Mouse (Mus musculus) neural tube, embryonic 13.5 days (tissue): ENCODE measurements around the gene Colgalt2. TPM values are rescaled to one million over a fixed set of nuclear protein-coding genes. Genes with fewer than 3 reads are reported as not detected.
"Not testable (repeated sequence)": the region's sequence is repeated elsewhere in the genome, so short reads cannot be mapped to it uniquely, and the experiment has no call there.

Source experiments
- ATAC-seq: fragments of 200-750 bp; cut with Nextera tagmentation; 2 replicates; pipeline ENCODE4 v1.8.0; 2017; ENCODE audit warnings: low read depth, mild to moderate bottlenecking, moderate TSS enrichment, moderate library complexity
- H3K27ac ChIP-seq: fragments of 300-500 bp; sonication (generic); replicated peaks from 2 replicates; pipeline ENCODE4 v1.5.1; 2015; ENCODE audit warnings: moderate library complexity, mild to moderate bottlenecking, inconsistent platforms
- H3K27me3 ChIP-seq: fragments of 300-500 bp; sonication (generic); 2 replicates; pipeline ENCODE4 v1.6.1; 2015; ENCODE audit warnings: mild to moderate bottlenecking, inconsistent platforms
- H3K36me3 ChIP-seq: fragments of 300-500 bp; sonication (generic); 2 replicates; pipeline ENCODE4 v1.6.1; 2015; ENCODE audit warnings: mild to moderate bottlenecking, inconsistent platforms
- H3K4me1 ChIP-seq: fragments of 300-500 bp; sonication (generic); replicated peaks from 2 replicates; pipeline ENCODE4 v1.6.1; 2015; ENCODE audit warnings: inconsistent platforms
- H3K4me2 ChIP-seq: fragments of 300-500 bp; sonication (generic); 2 replicates; pipeline ENCODE4 v1.6.1; 2015; ENCODE audit warnings: inconsistent platforms, mild to moderate bottlenecking, moderate library complexity
- H3K4me3 ChIP-seq: fragments of 300-500 bp; sonication (generic); 2 replicates; pipeline ENCODE4 v1.5.1; 2015; ENCODE audit warnings: mild to moderate bottlenecking, inconsistent platforms
- H3K9ac ChIP-seq: fragments of 300-500 bp; sonication (generic); 2 replicates; pipeline ENCODE4 v1.6.1; 2015; ENCODE audit warnings: moderate library complexity, mild to moderate bottlenecking, inconsistent platforms
- H3K9me3 ChIP-seq: fragments of 300-500 bp; sonication (generic); 2 replicates; pipeline ENCODE4 v1.6.1; 2016; ENCODE audit warnings: inconsistent platforms
- WGBS: fragments of 180-500 bp; shearing (Covaris S2); methylation state at CpG from one replicate; pipeline ENCODE4 v1.1.7; 2015; 5-methylcytosine and 5-hydroxymethylcytosine counted together
- polyA plus RNA-seq: library from polyadenylated mRNA; unstranded; fragments of >200 nt; fragmentation: Nextera tagmentation; extraction: Ambion mirVana; gene quantifications from 2 replicates; pipeline ENCODE4 v1.2.1, GENCODE M21; 2015

Gene Colgalt2
- 3.8 and 3.9 TPM in 2 replicates for polyA plus RNA-seq

- Histone ChIP-seq H3K36me3 (no peaks in the 10 kb centered on the region), H3K4me3 (peak within 1 kb of the TSS; percentile 70), H3K27ac (peak within 1 kb of the TSS; percentile 72), H3K27me3 (peaks cover 23% of the 10 kb centered on the region), H3K9me3 (no peaks in the 10 kb centered on the region), H3K4me2 (peak within 1 kb of the TSS; percentile 96), H3K4me1 (peaks cover 12% of the 10 kb centered on the region), H3K9ac (peak within 1 kb of the TSS; percentile 81)
- under 1% methylated on average over 52 of the region's 70 CpGs for WGBS
- ATAC-seq: peak; percentile 87
Observed at GRCm38 (mm10) chr1:152399790-152400555, at the start of gene Colgalt2. Gene Colgalt2, plus strand, starts transcription at chr1:152399830.

- 84% methylated on average over 4 of the region's 4 CpGs for WGBS
- Histone ChIP-seq H3K27ac (no peak overlapping the region), H3K4me1 (no peaks in the 10 kb centered on the region), H3K9me3 (no peaks in the 10 kb centered on the region), H3K9ac (no peak overlapping the region), H3K27me3 (no peaks in the 10 kb centered on the region), H3K4me2 (no peak overlapping the region), H3K4me3 (no peak overlapping the region), H3K36me3 (no peaks in the 10 kb centered on the region)
- ATAC-seq: no peak
Observed at GRCm38 (mm10) chr1:152356721-152357120, 42.9 kb upstream of the Colgalt2 start.

DNA sequence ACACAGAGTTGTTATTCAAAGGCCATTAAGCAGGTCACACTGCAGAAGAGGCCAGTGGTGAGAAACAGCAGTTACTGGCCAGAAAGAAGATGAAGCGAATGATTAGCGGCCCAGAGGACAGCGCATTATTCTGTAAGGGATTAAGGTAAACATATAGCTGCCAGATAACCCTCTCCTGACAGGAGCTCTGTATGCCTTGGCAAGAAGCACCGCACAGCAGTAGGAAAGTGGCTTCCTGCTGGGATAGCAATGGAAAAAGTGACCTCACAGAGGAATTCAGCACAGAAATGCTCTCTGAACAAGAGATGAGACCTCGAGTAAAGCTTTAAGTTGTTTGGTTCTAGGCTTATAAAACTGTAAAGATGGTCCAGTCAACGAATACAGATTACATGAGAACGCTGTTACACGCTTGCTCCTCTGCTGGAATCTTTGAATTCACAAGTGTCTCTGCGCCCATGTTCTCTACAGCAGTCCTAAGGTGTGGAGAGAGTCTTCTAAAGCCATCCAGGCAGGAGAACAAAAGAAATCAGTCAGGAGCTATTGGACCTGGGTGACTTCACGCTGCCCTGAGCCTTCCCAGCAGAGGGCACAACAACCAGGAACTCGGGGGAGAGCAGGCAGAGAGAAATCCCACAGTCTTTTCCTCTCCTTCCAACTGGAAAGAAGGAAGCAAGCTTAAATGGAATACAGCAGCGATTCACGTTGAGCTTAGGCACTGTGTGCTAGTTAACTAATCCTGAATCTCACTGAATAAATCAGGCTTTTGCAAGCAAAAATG lies 31.1 kb upstream of the Colgalt2 start:
- Histone ChIP-seq H3K4me1 (peaks cover 9% of the 10 kb centered on the region; the same call in 1 of the 2 replicates), H3K36me3 (no peaks in the 10 kb centered on the region), H3K4me3 (no peak overlapping the region), H3K9ac (no peak overlapping the region), H3K9me3 (no peaks in the 10 kb centered on the region), H3K4me2 (no peak overlapping the region), H3K27me3 (no peaks in the 10 kb centered on the region), H3K27ac (no peak overlapping the region)
- peak; percentile 27 for ATAC-seq
- WGBS: 50% methylated on average over 13 of the region's 13 CpGs

DNA sequence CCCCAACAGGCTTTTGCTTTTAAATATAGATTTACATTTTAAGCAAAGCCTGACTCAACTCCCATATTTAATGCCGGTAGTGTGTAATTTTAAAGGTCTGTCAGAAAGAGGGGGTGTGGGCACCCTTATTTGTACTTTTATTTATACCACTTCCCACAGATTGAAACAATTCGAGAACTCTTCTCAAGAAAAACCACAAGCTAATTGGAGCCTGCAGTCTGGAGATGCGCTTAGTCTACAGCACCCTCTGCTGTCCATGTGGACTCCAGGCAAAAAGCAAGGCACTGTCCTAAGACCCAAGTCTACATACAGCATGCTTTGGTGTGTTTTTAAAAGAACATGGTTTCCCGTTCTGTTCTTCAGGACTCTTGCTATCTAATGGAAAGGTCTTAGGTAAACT lies 30.5 kb upstream of the Colgalt2 start:
- peak; percentile 78 for ATAC-seq
- Histone ChIP-seq H3K4me2 (no peak overlapping the region), H3K9me3 (no peaks in the 10 kb centered on the region), H3K9ac (no peak overlapping the region), H3K27me3 (no peaks in the 10 kb centered on the region), H3K36me3 (no peaks in the 10 kb centered on the region), H3K4me1 (peaks cover 9% of the 10 kb centered on the region; the same call in 1 of the 2 replicates), H3K27ac (no peak overlapping the region), H3K4me3 (no peak overlapping the region)
- 33% methylated on average over 4 of the region's 4 CpGs for WGBS

DNA sequence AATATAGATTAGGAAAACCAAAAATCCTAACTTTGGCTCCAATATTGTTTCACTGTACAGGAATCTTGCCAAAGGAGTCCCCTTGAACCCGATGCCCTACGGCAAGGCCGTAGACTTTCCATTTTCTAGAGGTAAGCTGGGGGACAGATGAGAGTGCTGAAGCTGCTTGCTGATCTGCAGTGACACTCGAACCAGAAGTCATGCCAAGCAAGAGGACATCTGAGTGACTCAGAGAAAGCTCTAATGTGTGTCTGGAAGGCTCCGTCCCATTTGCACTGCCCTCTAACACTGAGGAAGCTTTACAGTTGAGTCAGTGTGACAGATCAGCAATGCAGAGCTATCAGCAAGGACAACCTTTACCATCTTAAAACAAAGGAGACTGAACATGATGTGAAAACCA lies 21.3 kb upstream of the Colgalt2 start:
- no peak overlapping the region for H3K4me3 ChIP-seq
- no peaks in the 10 kb centered on the region for H3K4me1 ChIP-seq
- no peaks in the 10 kb centered on the region for H3K9me3 ChIP-seq
- no peak overlapping the region for H3K9ac ChIP-seq
- 0 out of 2 replicates have a peak overlapping the region, but pooled peaks have one; percentile 18 for H3K27ac ChIP-seq
- WGBS: 91% methylated on average over 5 of the region's 5 CpGs
- H3K36me3 ChIP-seq: 0 out of 2 replicates have a peak, but pooled peaks cover 4% of the 10 kb centered on the region
- H3K27me3 ChIP-seq: no peaks in the 10 kb centered on the region
- H3K4me2 ChIP-seq: no peak overlapping the region
- no peak for ATAC-seq

DNA sequence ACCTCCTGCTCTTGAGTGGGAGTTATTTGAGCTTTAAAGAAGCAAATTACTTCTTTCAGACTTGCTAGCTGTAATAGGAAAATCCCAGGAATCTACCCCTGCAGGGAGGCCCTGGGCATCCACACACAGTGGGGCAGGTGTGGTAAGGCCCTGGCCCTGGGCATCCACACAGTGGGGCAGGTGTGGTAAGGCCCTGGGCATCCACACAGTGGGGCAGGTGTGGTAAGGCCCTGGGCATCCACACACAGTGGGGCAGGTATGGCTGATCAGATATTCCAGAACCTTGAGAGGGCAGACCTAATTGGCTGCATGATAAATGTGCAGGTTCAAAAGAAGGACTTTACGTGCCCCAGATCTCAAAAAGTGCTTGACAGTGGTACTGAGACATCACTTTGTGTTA lies 15.0 kb upstream of the Colgalt2 start:
- 97% methylated on average over 1 of the region's 1 CpGs for WGBS
- no peak for ATAC-seq
- no peak overlapping the region for H3K9ac ChIP-seq
- 0 out of 2 replicates have a peak, but pooled peaks cover 4% of the 10 kb centered on the region for H3K36me3 ChIP-seq
- no peak overlapping the region for H3K27ac ChIP-seq
- H3K4me3 ChIP-seq: no peak overlapping the region
- H3K27me3 ChIP-seq: peaks cover 3% of the 10 kb centered on the region; the same call in 1 of the 2 replicates
- H3K4me1 ChIP-seq: peaks cover 5% of the 10 kb centered on the region; the same call in 1 of the 2 replicates
- H3K9me3 ChIP-seq: no peaks in the 10 kb centered on the region
- no peak overlapping the region for H3K4me2 ChIP-seq

GRCm38 (mm10) chr1:152385693-152386092 lies 13.9 kb upstream of the Colgalt2 start:
- 18% methylated on average over 2 of the region's 4 CpGs for WGBS
- not testable (repeated sequence) for H3K9me3 ChIP-seq, H3K27me3 ChIP-seq, ATAC-seq, H3K36me3 ChIP-seq, H3K4me1 ChIP-seq, H3K27ac ChIP-seq
- peak overlapping the region; percentile 61 for H3K4me3 ChIP-seq
- H3K9ac ChIP-seq: peak overlapping the region; percentile 73
- peak overlapping the region; percentile 70 for H3K4me2 ChIP-seq

GRCm38 (mm10) chr1:152386188-152386835 lies 13.3 kb upstream of the Colgalt2 start, which contains the start of gene Tsen15:
Gene Tsen15, minus strand, starts transcription at chr1:152386688.
- ATAC-seq: peak; percentile 95
- Histone ChIP-seq H3K27me3 (peaks cover 3% of the 10 kb centered on the region; the same call in 1 of the 2 replicates), H3K9me3 (no peaks in the 10 kb centered on the region), H3K4me3 (peak within 1 kb of the TSS; percentile 61), H3K4me1 (peaks cover 5% of the 10 kb centered on the region; the same call in 1 of the 2 replicates), H3K4me2 (peak within 1 kb of the TSS; percentile 70), H3K36me3 (0 out of 2 replicates have a peak, but pooled peaks cover 4% of the 10 kb centered on the region), H3K27ac (no peak within 1 kb of the TSS), H3K9ac (peak within 1 kb of the TSS; percentile 73)
- under 1% methylated on average over 57 of the region's 57 CpGs for WGBS

DNA sequence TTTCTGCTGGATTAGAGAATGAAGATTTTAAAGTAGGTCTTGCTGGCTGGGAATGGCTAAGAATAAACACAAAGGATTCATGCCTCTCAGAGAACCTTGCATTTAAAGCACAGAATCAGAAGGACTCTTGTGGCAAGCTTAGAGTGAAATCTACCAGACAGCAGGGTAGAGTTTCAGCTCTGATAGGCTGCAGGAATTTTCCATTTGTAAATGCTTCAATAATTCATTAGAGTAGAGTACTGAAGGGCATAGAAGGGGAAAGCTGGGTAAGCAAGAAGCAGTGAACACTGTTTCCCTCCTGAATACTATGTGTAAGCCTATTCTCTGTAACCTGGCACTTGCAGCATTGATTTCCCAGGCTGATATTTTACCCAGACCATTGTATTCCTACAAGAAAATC lies 10.4 kb upstream of the Colgalt2 start:
- no peak for ATAC-seq
- H3K4me1 ChIP-seq: peaks cover 5% of the 10 kb centered on the region; the same call in 1 of the 2 replicates
- H3K4me3 ChIP-seq: no peak overlapping the region
- H3K9ac ChIP-seq: no peak overlapping the region
- H3K4me2 ChIP-seq: no peak overlapping the region
- H3K27me3 ChIP-seq: peaks cover 3% of the 10 kb centered on the region; the same call in 1 of the 2 replicates
- no peaks in the 10 kb centered on the region for H3K36me3 ChIP-seq
- H3K27ac ChIP-seq: no peak overlapping the region
- no peaks in the 10 kb centered on the region for H3K9me3 ChIP-seq

DNA sequence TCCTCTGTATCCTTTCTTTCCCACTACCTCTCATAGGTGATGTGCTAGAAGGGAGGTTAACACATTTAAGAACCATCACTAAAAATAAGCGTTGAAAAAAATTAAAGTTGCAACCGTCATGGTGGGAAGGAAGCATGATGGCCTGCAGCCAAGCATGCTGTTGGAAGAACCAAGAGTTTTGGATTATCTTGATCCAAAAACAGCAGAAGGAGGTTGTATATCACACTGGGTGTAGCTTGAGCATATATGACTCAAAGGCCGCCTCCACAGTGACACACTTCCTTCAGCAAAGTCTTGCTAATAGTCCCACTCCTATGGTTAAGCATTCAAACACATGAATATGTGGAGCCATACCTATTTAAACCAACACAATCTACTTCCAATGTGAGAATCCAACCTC lies 5.5 kb upstream of the Colgalt2 start:
- H3K4me2 ChIP-seq: no peak overlapping the region
- no peak overlapping the region for H3K4me3 ChIP-seq
- H3K27me3 ChIP-seq: peaks cover 13% of the 10 kb centered on the region
- no peak overlapping the region for H3K27ac ChIP-seq
- no peaks in the 10 kb centered on the region for H3K36me3 ChIP-seq
- H3K4me1 ChIP-seq: no peaks in the 10 kb centered on the region
- 92% methylated on average over 3 of the region's 3 CpGs for WGBS
- ATAC-seq: no peak
- no peak overlapping the region for H3K9ac ChIP-seq
- H3K9me3 ChIP-seq: no peaks in the 10 kb centered on the region

- H3K27me3 ChIP-seq: peaks cover 13% of the 10 kb centered on the region
- no peak overlapping the region for H3K4me2 ChIP-seq
- H3K27ac ChIP-seq: no peak overlapping the region
- 79% methylated on average over 4 of the region's 4 CpGs for WGBS
- H3K9me3 ChIP-seq: no peaks in the 10 kb centered on the region
- no peak overlapping the region for H3K4me3 ChIP-seq
- no peaks in the 10 kb centered on the region; the same call in 1 of the 2 replicates for H3K4me1 ChIP-seq
- H3K36me3 ChIP-seq: no peaks in the 10 kb centered on the region
- no peak overlapping the region for H3K9ac ChIP-seq
- ATAC-seq: no peak
Observed at GRCm38 (mm10) chr1:152394956-152395515, 4.6 kb upstream of the Colgalt2 start.
